Mouse (Mus musculus): ENCODE results near the gene Gm16253.

DNA sequence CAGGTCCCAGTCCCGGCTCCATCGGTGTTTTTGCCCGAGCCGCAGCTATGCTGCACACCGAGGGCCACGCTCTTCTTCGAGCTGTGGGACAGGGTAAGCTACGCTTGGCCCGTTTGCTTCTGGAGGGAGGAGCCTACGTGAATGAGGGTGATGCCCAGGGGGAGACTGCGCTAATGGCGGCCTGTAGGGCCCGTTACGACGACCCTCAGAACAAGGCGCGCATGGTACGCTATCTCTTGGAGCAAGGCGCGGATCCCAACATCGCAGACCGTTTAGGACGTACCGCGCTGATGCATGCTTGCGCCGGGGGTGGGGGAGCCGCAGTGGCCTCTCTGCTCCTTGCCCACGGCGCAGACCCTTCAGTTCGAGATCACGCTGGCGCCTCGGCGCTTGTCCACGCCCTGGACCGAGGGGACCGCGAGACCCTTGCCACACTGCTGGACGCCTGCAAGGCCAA lies 20.7 kb downstream of the Gm16253 start:
- TF ChIP-seq POLR2A (IDR thresholded peaks at IDR 0.05; ENCODE audit: control insufficient read depth, extremely low read depth, insufficient read depth, low read length, poor library complexity) (no peak), CTCF (IDR thresholded peaks at IDR 0.05; ENCODE audit: borderline replicate concordance, control insufficient read depth, extremely low read depth, insufficient read depth, low read length, poor library complexity) (no peak)
